10 mouse cellular contexts compared by ENCODE assay signal in genomic region chrX:129303987-129304386, GRCm38 (mm10).
A peak's percentile ranks its signal among the peaks of the same experiment; 100 is the strongest.
DNase-seq lines count a peak whose midpoint lies in the region; ATAC-seq lines count a peak whose summit lies in the region.
"Had no signal": no experiment of that assay in that cellular context is flagged by ENCODE, and none has a peak within 500 bp of the region (broad histone marks: within the 10 kb centered on the region; RNA-seq: fewer than 3 reads in every experiment).

No protein-coding gene starts in this region.

- no peak overlapping the region for H3K4me2 ChIP-seq in liver, embryonic 12.5 days
- no peak overlapping the region for H3K4me2 ChIP-seq in limb, embryonic 11.5 days (ENCODE audit: low read depth, severe bottlenecking)
- H3K4me2 ChIP-seq: embryonic facial prominence, embryonic 15.5 days; midbrain, embryonic 12.5 days had no signal

- ATAC-seq in liver, embryonic 12.5 days, result no peak
- ATAC-seq in limb, embryonic 11.5 days (ENCODE audit: insufficient number of reproducible peaks, low FRiP score, low TSS enrichment, low read depth), result no peak
- no peak for ATAC-seq in monocyte, adult 5-6 weeks (replicated peaks; ENCODE audit: insufficient number of reproducible peaks, low FRiP score, low TSS enrichment, poor library complexity, severe bottlenecking)

- peak; percentile 11 for DNase-seq in liver
- DNase-seq in adrenal gland, postnatal 14 days, result peak; percentile 71
- DNase-seq in embryo, embryonic 9.5 days (ENCODE audit: extremely low spot score), result peak; percentile 15
- DNase-seq in induced T-regulatory cell, adult 2 months (ENCODE audit: low read depth), result peak; percentile 35
- DNase-seq in limb, embryonic 11.5 days (ENCODE audit: low spot score), result peak; percentile 65
- peak; percentile 74 for DNase-seq in retina, embryonic 14.5 days (ENCODE audit: low spot score)

- H3K4me3 ChIP-seq in liver, embryonic 12.5 days, result no peak overlapping the region
- H3K4me3 ChIP-seq in limb, embryonic 11.5 days (ENCODE audit: low read depth, low read length), result no peak overlapping the region
- H3K4me3 ChIP-seq: embryonic facial prominence, embryonic 15.5 days; midbrain, embryonic 12.5 days had no signal

- WGBS in liver, embryonic 12.5 days (ENCODE audit: insufficient replicate concordance), result 42% methylated on average over 5 of the region's 5 CpGs
- WGBS in limb, embryonic 11.5 days, result 45% methylated on average over 5 of the region's 5 CpGs

- H3K36me3 ChIP-seq in liver, embryonic 12.5 days, result no peaks in the 10 kb centered on the region
- no peaks in the 10 kb centered on the region for H3K36me3 ChIP-seq in limb, embryonic 11.5 days (ENCODE audit: control insufficient read depth, insufficient read depth, low read length)
- H3K36me3 ChIP-seq: embryonic facial prominence, embryonic 15.5 days; midbrain, embryonic 12.5 days had no signal

- no peak overlapping the region for H3K9ac ChIP-seq in liver, embryonic 12.5 days
- H3K9ac ChIP-seq in limb, embryonic 11.5 days (ENCODE audit: low read length), result no peak overlapping the region
- H3K9ac ChIP-seq: embryonic facial prominence, embryonic 15.5 days; midbrain, embryonic 12.5 days had no signal

- H3K9me3 ChIP-seq in liver, embryonic 12.5 days (replicated peaks), result no peaks in the 10 kb centered on the region
- no peaks in the 10 kb centered on the region for H3K9me3 ChIP-seq in limb, embryonic 11.5 days (ENCODE audit: control insufficient read depth, low read length)
- H3K9me3 ChIP-seq: embryonic facial prominence, embryonic 15.5 days; midbrain, embryonic 12.5 days had no signal

- H3K27me3 ChIP-seq in liver, embryonic 12.5 days (replicated peaks), result no peaks in the 10 kb centered on the region
- no peaks in the 10 kb centered on the region for H3K27me3 ChIP-seq in limb, embryonic 11.5 days (ENCODE audit: control insufficient read depth, insufficient read depth, low read length)
- H3K27me3 ChIP-seq: embryonic facial prominence, embryonic 15.5 days; midbrain, embryonic 12.5 days had no signal

- H3K27ac ChIP-seq in liver, embryonic 12.5 days, result no peak overlapping the region
- H3K27ac ChIP-seq in limb, embryonic 11.5 days (replicated peaks; ENCODE audit: low read depth, low read length), result no peak overlapping the region
- H3K27ac ChIP-seq: embryonic facial prominence, embryonic 15.5 days; midbrain, embryonic 12.5 days had no signal

- H3K4me1 ChIP-seq in liver, embryonic 12.5 days, result no peaks in the 10 kb centered on the region
- no peaks in the 10 kb centered on the region for H3K4me1 ChIP-seq in limb, embryonic 11.5 days (ENCODE audit: control insufficient read depth, insufficient read depth, low read length)
- H3K4me1 ChIP-seq: embryonic facial prominence, embryonic 15.5 days; midbrain, embryonic 12.5 days had no signal

Comparison
In these comparisons a context has a peak if more than half of its experiments do, and no peak if none do; other contexts are left out.
1. DNase-seq: peak in every context shown above with its lines; median percentile 74 in retina, embryonic 14.5 days; 71 in adrenal gland, postnatal 14 days; 65 in limb, embryonic 11.5 days; 35 in induced T-regulatory cell, adult 2 months; 15 in embryo, embryonic 9.5 days; 11 in liver.